Mouse (Mus musculus): ENCODE results near the gene Olfr556. TPM values are rescaled to one million over a fixed set of nuclear protein-coding genes. Genes with fewer than 3 reads are reported as not detected.

Gene Olfr556
- polyA plus RNA-seq (2015; fragmentation: Nextera tagmentation; extraction: Ambion mirVana) = not detected in 2 replicates

DNA sequence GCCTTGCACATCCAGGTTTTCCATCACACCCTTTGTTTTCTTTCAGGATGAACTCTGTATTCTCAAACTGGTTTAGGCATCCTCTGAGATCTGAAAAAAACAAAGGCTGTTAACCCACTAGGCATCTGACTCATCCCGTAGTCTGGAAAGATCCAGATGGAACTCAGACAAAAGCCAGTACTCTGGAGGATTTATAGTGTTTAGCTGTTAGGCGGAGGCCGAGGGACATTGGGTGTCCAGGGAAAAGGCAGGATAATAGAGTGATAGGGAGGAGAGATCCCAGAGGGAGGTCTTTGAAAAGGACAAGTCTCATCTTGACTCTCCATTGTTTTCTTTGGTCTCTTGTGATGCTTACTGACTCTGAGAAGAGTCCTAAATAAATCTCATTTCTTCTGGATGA lies at the start of gene Olfr556:
TSS of gene Olfr556 (plus strand) at position 301 of the 400 bp plus-strand sequence.

DNA sequence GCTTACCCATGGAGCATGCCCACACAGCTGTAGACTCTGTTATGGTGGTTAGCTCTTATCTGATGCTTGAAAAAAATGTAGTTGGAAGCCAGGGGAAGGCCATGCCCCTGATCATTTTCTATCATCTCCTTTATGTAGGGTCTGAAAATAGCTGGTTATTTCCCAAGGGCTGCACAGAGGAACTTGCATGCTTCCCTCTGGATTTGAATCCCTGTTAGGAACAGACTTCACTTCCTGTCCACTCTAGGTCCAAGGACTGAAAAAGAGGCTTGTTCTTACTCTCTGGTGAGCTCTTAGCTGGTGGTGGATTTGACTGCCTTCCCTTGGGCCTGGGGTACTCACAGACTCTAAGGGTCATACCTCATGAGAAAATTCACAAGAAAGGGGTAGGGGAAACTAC lies 46.6 kb upstream of the Olfr556 start, which contains the start of gene Olfr553:
TSS of gene Olfr553 (minus strand) at position 101 of the 400 bp plus-strand sequence.

GRCm38 (mm10) chr7:102638132-102638531 lies 26.6 kb upstream of the Olfr556 start, which contains the start of gene Olfr554:
Gene Olfr554 (plus strand): TSS chr7:102638432.

GRCm38 (mm10) chr7:102658523-102658922 lies 6.2 kb upstream of the Olfr556 start, which contains the start of gene Olfr555:
Gene Olfr555 (plus strand): TSS chr7:102658823.

DNA sequence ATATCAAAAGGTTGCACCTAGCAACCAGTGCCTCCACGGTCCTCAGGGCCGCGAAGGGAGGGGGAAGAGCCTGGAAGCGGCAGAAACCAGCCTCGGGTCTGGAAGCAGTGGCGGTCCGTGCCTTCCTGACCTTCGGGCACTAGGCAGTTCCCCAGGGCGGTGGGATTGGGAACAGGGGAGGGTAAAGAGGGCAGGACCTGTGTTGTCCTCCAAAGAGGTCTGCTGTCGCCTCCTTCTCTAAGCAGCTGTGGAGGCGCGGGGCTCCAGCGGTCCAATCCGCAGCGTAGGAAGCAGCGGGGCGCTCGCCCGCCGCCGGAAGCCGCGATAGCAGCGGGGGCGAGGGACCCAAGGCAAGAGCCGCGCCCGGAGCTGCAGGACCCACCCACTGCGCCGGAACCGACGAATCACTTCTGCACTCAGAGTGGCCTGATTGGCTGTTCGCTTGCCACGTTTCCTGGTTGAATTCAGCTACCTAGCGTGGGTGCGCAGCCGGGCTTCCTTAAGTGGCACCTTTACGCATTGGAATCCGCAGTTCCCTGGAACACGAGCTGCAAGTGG lies 22.3 kb downstream of the Olfr556 start, which contains the start of gene Trim68:
TSS of gene Trim68 (minus strand) at position 384 of the 558 bp plus-strand sequence.

GRCm38 (mm10) chr7:102695358-102696125 lies 30.8 kb downstream of the Olfr556 start, which contains the start of gene Olfr557:
Gene Olfr557 (plus strand): TSS chr7:102695910.

DNA sequence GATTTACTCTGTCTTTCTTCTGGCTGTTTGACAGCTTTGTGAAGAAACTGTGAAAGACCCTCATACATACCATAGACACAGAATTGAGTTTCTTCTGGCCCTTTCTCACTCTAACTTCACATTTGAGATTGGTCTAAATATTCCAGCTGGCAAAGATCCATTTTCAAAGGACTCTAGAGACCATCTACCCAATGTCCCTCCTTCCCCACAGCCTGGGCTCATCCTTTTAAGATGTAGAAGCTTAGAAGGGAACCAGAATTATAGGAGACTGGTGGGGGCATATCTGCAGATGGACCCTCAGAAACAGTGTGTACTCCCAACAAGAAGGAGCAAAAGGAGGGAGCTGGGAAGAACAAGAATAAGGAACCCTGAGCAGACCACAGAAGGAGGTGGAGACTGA lies 37.2 kb downstream of the Olfr556 start, which contains the start of gene Olfr558:
TSS of gene Olfr558 (plus strand) at position 301 of the 400 bp plus-strand sequence.

GRCm38 (mm10) chr7:102718970-102719369 lies 54.3 kb downstream of the Olfr556 start, which contains the start of gene Olfr33:
Gene Olfr33 (minus strand): TSS chr7:102719070.

Other genes starting within 250 kb of the Olfr556 start
- gene Rrm1, start 223.2 kb upstream of the Olfr556 start, polyA plus RNA-seq (2015; fragmentation: Nextera tagmentation; extraction: Ambion mirVana) = 43.2 and 47.8 TPM in 2 replicates
- gene Olfr543, start 183.2 kb upstream of the Olfr556 start, polyA plus RNA-seq (2015; fragmentation: Nextera tagmentation; extraction: Ambion mirVana) = not detected in 2 replicates
- 0.08 TPM in 1 of 2 replicates, not detected in the other for gene Olfr544, start 176.6 kb upstream of the Olfr556 start, polyA plus RNA-seq (2015; fragmentation: Nextera tagmentation; extraction: Ambion mirVana)
- not detected in 2 replicates for gene Olfr545, start 165.3 kb upstream of the Olfr556 start, polyA plus RNA-seq (2015; fragmentation: Nextera tagmentation; extraction: Ambion mirVana)
- not detected in 2 replicates for gene Olfr547, start 130.2 kb upstream of the Olfr556 start, polyA plus RNA-seq (2015; fragmentation: Nextera tagmentation; extraction: Ambion mirVana)
- not detected in 2 replicates for gene Olfr548-ps1, start 124.0 kb upstream of the Olfr556 start, polyA plus RNA-seq (2015; fragmentation: Nextera tagmentation; extraction: Ambion mirVana)
- gene Olfr549, start 115.0 kb upstream of the Olfr556 start, polyA plus RNA-seq (2015; fragmentation: Nextera tagmentation; extraction: Ambion mirVana) = not detected in 2 replicates
- 0.90 and 1.3 TPM in 2 replicates for gene Trim21, start 99.4 kb upstream of the Olfr556 start, polyA plus RNA-seq (2015; fragmentation: Nextera tagmentation; extraction: Ambion mirVana)
- not detected in 2 replicates for gene Olfr550, start 93.5 kb upstream of the Olfr556 start, polyA plus RNA-seq (2015; fragmentation: Nextera tagmentation; extraction: Ambion mirVana)
- gene Olfr551, start 73.0 kb upstream of the Olfr556 start, polyA plus RNA-seq (2015; fragmentation: Nextera tagmentation; extraction: Ambion mirVana) = not detected in 2 replicates
- gene Olfr552, start 67.1 kb upstream of the Olfr556 start, polyA plus RNA-seq (2015; fragmentation: Nextera tagmentation; extraction: Ambion mirVana) = not detected in 2 replicates
- not detected in 2 replicates for gene Olfr553, start 46.7 kb upstream of the Olfr556 start, polyA plus RNA-seq (2015; fragmentation: Nextera tagmentation; extraction: Ambion mirVana)
- gene Olfr554, start 26.5 kb upstream of the Olfr556 start, polyA plus RNA-seq (2015; fragmentation: Nextera tagmentation; extraction: Ambion mirVana) = not detected in 2 replicates
- not detected in 2 replicates for gene Olfr555, start 6.1 kb upstream of the Olfr556 start, polyA plus RNA-seq (2015; fragmentation: Nextera tagmentation; extraction: Ambion mirVana)
- 9.6 and 9.9 TPM in 2 replicates for gene Trim68, start 22.4 kb downstream of the Olfr556 start, polyA plus RNA-seq (2015; fragmentation: Nextera tagmentation; extraction: Ambion mirVana)
- gene Olfr557, start 31.0 kb downstream of the Olfr556 start, polyA plus RNA-seq (2015; fragmentation: Nextera tagmentation; extraction: Ambion mirVana) = not detected in 2 replicates
- gene Olfr558, start 37.3 kb downstream of the Olfr556 start, polyA plus RNA-seq (2015; fragmentation: Nextera tagmentation; extraction: Ambion mirVana) = 0.25 and 0.54 TPM in 2 replicates
- gene Olfr33, start 54.2 kb downstream of the Olfr556 start, polyA plus RNA-seq (2015; fragmentation: Nextera tagmentation; extraction: Ambion mirVana) = not detected in 2 replicates
- gene Olfr559, start 62.6 kb downstream of the Olfr556 start, polyA plus RNA-seq (2015; fragmentation: Nextera tagmentation; extraction: Ambion mirVana) = not detected in 2 replicates
- not detected in 2 replicates for gene Olfr560, start 94.5 kb downstream of the Olfr556 start, polyA plus RNA-seq (2015; fragmentation: Nextera tagmentation; extraction: Ambion mirVana)
- gene Olfr78, start 94.6 kb downstream of the Olfr556 start, polyA plus RNA-seq (2015; fragmentation: Nextera tagmentation; extraction: Ambion mirVana) = 1.7 and 8.6 TPM in 2 replicates
- gene Olfr561, start 106.3 kb downstream of the Olfr556 start, polyA plus RNA-seq (2015; fragmentation: Nextera tagmentation; extraction: Ambion mirVana) = not detected in 2 replicates
- gene Olfr564, start 138.6 kb downstream of the Olfr556 start, polyA plus RNA-seq (2015; fragmentation: Nextera tagmentation; extraction: Ambion mirVana) = not detected in 2 replicates
- gene Olfr566, start 193.9 kb downstream of the Olfr556 start, polyA plus RNA-seq (2015; fragmentation: Nextera tagmentation; extraction: Ambion mirVana) = not detected in 2 replicates
- gene Olfr568, start 212.2 kb downstream of the Olfr556 start, polyA plus RNA-seq (2015; fragmentation: Nextera tagmentation; extraction: Ambion mirVana) = not detected in 2 replicates
- not detected in 2 replicates for gene Olfr569, start 226.0 kb downstream of the Olfr556 start, polyA plus RNA-seq (2015; fragmentation: Nextera tagmentation; extraction: Ambion mirVana)
- gene Olfr570, start 229.7 kb downstream of the Olfr556 start, polyA plus RNA-seq (2015; fragmentation: Nextera tagmentation; extraction: Ambion mirVana) = not detected in 2 replicates